Mouse (Mus musculus): ENCODE results near the gene Synpr.

Gene Synpr

DNA sequence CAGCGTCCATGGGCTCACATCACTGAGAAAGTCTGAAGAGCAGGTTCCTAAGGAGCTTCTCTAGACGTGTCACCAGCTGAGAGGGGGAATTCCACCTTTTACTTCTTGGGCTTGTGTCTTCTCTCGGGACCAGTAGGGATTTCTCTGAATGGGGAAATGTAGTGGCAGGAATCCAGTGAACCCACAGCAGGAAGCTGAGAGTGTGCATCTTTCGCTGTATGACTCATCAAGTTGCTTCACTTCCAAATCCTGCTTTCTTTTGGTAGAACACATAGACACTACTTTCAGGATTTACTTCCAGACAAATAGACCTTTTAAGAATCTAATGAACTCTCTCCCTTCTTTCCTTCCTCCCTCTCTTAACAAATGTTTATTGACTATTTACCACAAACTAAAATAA, 266.6 kb downstream of the Synpr start:
- DNase-seq (ENCODE audit: low read depth, low spot score): no peak

DNA sequence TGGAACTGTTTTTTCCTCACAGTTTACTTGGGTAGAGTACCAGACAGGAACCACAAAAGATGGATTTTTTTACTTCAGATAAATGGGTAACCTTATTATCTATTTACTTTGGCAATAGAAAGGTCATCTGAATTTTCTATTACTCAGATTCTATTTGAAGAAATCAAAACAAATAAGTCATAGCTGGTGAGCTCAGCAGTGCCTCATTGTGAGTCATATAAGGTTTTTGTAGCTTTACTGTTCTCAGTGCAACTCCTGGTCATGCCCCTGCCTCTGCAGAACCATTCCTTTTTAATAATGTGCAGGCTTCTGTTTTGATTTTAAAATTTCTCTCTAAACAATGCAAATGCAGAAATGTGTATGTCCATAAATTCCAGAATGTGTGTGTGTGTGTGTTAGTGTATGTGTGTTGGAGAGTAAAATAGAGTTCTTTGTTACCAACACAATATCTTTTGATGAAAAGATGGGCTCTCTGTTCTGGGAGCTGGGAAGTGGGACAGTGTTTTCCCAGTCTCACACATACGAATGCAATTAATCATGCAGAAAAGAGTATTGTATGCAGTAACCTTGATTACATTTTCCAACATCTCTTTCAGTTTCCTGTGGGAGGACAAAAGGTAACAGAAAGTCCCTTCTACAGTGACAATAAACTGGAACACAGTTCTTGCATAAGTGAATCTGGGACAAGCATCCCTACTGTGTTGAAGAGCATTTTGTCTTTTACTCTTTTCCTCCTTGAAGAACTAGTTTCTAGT, 269.2 kb downstream of the Synpr start:
- DNase-seq (ENCODE audit: low read depth, low spot score): no peak

DNA sequence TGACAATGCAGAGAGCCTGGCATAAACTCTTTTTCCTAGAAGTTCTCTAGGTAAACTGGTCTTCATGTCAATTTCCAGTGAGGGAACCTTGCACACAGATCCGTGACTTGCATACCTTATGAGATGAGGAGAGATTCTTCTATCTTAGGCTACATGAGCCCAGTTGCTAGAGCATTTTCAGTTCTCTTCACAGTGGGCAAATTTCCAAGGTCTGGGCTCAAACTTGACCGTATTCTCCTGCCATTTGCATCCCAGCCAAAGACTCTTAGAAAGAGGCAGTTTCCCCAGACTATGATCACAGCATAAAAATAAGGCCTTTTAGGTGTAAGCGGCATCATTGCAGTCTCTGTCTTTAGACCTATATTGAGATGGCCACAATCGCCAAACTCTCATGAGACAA, 270.1 kb downstream of the Synpr start:
- no peak for DNase-seq (ENCODE audit: low read depth, low spot score)

DNA sequence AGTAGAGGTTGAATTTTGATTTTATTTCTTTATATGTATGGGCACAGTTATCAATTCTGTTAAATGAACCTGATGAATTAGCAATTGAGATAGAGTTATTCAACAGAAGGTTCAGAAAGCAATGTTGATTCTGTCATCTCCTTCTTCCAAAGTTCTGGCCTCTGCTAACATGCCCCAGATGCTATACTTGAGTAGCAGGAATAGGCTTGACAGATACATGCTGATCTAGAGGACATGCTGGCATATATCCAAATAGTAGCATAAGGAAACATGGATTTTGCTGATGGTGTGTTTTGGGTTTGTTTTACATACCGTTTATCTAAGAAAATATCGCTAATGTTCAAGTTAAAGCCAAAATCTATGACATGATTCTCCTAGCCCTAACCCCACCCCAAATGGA, 273.5 kb downstream of the Synpr start:
- no peak for DNase-seq (ENCODE audit: low read depth, low spot score)

DNA sequence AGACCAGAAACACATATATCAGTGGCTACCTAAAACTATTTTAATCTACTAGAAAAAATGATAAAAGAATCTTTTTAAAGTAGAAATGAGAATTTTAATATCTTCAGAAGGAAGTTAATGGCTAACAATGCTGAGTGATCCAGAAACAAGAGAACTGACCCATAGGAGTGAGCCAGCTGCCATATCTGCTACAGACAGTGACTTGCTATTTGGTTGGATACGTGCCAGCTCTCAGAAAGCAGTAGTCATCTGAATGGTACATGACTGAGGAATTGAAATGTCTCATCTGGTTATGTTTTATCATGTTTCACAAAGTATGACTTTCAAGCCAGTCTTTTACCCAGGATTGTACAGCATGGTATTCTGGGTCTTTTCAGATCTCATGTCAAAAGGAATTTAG, 282.7 kb downstream of the Synpr start:
- DNase-seq (ENCODE audit: low read depth, low spot score): no peak

DNA sequence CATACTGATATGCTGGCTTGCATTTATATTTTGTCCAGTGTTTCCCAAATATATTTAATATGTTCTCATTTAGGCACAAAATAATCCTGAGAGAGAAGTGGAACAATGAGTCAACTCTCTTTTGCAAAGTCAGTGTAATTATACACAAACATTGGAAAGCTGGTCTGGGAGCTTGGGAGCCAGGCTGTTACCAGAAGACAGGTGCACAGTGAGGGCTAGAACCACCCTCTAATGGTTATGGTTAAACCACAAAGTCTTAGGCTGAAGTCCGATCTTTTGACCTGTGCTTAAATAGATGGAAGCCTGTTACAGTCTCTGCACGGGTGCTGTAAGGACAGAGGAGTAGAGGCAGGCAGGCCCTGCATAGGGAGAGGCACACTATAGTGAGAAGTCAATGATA, 283.4 kb downstream of the Synpr start:
- DNase-seq (ENCODE audit: low read depth, low spot score): no peak

DNA sequence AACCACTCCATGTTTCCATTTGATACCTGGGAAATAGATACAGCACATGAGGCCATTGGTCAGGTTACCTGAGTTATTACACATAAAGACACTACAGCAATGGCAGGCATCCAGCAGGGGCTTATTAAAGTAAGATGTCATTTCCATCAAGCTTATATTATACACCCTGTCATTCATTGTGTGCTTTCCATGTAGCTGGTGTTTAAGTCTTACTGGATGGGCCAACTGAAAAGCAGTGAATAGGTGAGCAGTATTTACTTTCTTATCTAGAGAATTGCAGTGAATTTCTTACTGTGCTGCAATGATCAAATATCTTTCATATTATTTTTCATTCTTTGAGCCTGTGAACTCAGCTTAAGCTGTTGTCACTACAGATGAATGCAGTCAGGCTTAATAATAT, 287.4 kb downstream of the Synpr start:
- DNase-seq (ENCODE audit: low read depth, low spot score): no peak

DNA sequence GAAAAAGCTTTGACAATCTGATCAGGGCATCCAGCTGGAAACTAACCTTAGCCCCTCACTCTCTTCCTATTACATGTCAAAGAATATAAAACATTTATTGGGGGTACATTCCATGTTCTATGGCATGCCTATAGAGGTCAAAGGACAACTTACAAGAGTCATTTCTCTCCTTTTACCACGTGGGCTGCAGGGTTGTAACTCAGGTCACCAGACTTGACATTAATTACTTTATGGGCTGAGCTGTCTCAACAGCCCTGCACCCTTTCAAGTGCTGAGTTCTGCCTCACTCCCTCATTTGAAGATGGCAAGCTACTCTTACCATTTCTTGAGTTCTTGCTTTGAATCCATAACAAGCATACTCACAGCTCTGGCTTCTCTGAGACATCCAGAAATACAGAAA, 287.9 kb downstream of the Synpr start:
- no peak for DNase-seq (ENCODE audit: low read depth, low spot score)

DNA sequence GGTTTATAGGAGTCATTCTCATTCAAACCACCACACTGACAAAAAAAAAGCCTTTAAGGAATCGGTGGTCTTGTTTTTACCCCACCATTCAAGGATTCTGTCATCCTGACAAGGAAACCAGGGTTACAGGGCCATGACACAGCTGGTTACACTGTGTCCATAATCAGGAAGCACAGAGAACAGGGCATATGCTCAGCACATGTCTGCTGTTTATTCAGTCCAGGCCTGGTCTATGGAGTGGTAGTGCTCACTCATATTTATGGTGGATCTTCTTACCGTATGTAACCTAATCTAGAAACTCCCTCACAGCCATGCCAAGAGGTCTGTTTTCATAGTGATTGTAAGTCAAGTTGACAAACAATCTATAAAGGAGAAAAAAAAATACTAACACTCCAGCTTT, 293.5 kb downstream of the Synpr start:
- no peak for DNase-seq (ENCODE audit: low read depth, low spot score)

DNA sequence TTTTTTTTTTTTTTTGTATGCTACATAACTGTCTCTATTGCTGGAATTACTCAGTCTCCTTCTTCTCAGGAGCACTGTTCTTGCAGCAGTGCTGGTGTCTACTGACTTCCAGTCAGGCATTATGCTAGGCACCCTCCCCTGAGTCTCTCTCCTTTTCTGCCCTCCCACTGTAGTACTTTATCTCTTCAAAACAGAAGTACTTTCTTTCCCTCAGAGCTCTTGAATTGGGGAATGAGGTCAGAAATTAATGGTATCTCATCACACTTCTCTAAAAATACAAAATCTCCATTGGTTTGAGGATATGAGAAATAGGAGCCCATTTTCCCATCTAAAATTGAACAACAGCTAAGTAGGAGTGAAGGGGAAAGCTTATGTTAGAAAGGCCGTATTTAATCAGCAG, 294.2 kb downstream of the Synpr start:
- DNase-seq (ENCODE audit: low read depth, low spot score): no peak

DNA sequence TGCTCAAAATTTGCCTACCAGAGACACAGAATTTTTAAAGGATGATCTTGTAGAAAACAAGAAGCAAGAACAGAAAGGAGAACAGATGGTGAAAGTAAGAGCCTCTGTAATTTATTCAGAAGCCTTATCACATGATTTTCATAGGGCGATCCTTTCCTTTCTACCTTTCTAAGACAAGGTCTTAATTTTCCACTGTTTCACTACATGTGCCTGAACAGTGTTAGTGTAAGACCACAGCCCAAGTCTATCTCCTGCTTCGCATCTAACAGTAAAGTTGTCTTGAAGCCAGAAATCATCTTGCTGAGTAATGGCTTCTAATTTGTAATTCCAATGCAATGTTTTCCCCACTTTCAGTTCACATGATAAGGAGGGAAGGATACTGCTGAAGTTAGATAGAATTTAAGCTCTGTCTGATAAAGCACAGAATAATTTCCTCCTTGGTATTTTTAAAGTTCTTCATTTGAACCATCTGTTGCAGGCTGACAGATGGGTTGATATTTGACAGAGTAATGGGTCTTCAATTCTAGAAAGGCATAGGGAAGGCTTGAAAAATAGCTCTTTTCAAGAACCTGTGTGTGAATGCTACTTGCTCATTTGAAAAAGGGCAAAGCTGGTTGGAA, 308.9 kb downstream of the Synpr start:
- DNase-seq (ENCODE audit: low read depth, low spot score): no peak

DNA sequence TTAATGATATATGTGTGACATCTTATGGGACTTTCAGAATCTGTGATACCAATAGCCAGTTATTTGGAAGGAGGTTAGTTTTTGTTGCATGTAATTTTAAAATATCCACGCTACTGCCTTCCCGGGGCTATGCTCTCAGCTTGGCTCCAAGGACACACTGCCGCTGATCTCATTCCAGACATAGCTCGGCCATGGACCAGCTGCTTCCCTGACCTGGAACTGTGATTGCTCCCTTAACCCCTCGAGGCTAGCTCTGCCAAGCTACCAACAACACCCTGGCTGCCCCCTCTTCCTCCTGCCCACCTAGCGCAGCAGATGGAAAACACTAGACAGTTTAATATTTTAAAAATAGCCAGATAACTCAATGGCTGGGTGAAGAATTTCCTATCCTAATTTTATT, 311.7 kb downstream of the Synpr start:
- no peak for DNase-seq (ENCODE audit: low read depth, low spot score)

DNA sequence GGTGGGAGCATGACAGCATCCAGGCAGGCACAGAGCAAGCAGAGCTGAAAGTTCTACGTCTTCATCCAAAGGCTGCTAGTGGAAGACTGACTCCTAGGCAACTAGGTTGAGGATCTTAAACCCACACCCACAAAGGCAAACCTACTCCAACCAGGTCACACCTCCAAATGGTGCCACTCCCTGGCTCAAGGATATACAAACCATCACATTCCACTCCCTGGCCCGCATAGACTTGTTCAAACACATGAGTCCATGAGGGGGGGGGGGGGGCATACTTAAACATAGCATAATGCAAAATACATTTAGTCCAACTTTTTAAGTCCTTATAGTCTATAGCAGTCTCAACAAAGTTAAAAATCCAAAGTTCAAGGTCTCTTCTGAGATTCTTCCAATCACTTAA, 312.6 kb downstream of the Synpr start:
- DNase-seq (ENCODE audit: low read depth, low spot score): no peak

DNA sequence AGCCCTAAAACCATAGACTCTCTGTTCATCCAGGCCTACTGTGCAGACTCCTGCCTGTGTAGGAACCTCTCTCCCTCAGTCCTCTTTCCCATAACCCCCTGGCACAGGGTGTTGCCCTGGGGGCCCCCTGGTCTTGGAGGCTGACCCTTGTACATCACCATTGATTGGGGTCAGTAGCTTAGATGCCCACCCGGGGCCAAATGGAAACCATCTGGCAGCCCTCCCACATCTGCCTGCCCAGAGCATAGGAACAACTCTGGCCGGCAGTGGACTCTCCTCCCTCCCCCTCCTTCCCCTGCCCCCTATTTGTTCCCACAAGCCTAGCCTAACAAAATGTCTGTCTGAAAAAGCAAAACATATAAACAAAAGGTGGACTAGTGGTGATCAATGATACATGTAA, 336.0 kb downstream of the Synpr start:
- no peak for DNase-seq (ENCODE audit: low read depth, low spot score)

DNA sequence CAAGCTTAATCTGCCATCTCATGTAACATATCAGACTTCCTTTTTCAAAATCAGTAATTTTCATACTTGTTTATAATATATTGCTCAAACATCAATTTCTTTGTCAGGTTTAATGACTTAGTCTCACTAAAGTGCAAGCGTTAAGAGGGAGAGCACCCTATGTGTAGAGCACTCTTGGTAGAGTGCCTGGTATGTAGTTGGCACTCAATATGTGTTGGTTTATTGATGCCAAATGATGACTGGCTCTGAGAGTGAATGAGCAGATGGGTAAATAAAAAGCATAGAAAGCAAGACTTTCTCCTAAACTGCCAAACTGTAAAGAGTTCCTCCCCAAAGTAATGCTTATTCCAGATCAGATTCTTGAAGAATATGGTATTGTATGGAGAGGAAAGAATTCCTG, 365.3 kb downstream of the Synpr start:
- no peak for DNase-seq (ENCODE audit: low read depth, low spot score)

DNA sequence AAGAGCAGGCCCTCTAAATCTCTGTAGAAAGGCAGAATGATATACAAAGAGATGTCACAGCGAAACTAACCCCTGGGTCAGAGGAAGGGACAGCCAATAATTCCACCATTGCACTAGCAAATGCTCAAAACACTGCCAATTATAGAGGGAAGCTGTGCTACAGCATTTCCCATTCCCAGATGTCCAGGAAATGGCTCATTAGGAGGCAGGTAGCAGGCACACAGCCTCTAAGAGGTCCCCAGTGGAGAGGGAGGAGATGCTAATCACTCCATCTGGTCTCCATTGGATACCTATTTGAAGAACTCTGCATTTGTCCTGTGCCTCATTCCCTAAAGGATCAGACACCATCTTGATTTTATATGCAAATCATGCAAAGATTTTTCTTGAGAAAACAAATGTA, 366.5 kb downstream of the Synpr start:
- DNase-seq (ENCODE audit: low read depth, low spot score): no peak

DNA sequence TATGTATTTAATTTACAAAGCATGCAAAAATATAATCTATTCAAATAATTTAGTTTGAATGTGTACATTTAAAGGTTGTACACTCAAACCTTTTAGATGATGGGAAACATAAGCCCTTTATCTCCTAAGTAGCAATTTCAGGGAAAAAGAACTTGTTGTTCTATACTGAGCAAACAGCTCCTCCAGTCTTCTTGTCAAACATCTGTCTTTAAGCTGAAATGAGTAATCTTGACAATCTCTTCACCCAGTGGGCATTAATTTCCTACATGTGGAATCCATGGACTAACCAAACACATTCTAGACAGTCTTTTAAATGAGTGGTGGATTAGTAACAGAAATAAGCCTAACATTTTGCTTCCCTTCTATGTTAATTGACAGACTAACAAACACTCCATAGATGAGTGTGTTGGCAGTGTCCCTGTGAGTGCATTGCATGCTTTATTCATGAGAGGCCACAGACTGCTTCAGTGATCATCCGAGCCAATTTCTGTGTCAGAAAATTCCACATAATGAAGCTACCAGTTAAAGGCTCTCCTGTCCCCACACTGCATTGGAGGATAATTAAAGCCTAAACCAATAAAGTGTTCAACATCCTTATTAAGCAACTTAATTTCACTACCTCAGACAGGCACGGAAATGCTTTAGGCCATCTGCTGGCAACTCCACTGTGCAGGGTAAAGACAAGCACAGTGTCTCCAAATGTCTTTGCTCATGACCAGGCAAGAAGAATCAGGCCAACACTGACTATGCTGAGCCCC, 367.1 kb downstream of the Synpr start:
- DNase-seq (ENCODE audit: low read depth, low spot score): no peak

All from CD4-positive helper T cell, adult 2 months (primary cell).